Comparison of ENCODE assay signal across 17 mouse cellular contexts in the genomic region with DNA sequence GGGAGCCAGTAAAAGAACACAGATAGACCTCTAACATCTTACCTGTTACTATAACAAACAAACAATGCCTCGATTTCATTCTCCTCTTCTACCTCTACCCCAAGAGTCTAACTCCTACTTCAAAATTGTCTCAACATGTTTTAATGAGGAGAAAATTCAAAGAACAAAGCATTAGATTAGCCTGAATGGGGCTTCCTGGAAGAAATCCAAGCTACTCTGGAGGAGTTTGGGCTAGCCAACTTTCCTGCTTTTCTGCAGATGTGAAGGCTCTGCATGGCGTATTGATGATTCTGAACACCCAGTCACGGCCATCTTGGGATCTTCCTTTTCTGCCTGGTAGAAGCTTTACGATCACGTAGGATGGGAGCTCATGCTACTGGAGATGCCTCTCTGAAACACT.
"Had no signal": no experiment of that assay in that cellular context is flagged by ENCODE, and none has a peak within 500 bp of the region (broad histone marks: within the 10 kb centered on the region; RNA-seq: fewer than 3 reads in every experiment).

No protein-coding gene starts in this region.

- H3K4me2 ChIP-seq: liver, embryonic 15.5 days; lung, embryonic 15.5 days; midbrain, embryonic 13.5 days; midbrain, embryonic 15.5 days; neural tube, embryonic 12.5 days; stomach, embryonic 15.5 days had no signal

- H3K4me1 ChIP-seq: liver, embryonic 15.5 days; megakaryocyte, embryonic 14.5 days; midbrain, embryonic 15.5 days had no signal

- H3K27me3 ChIP-seq: liver, embryonic 15.5 days; lung, embryonic 15.5 days; megakaryocyte, embryonic 14.5 days; midbrain, embryonic 13.5 days; midbrain, embryonic 15.5 days; neural tube, embryonic 12.5 days; stomach, embryonic 15.5 days had no signal

- H3K9me3 ChIP-seq: liver, embryonic 15.5 days; lung, embryonic 15.5 days; megakaryocyte, embryonic 14.5 days; midbrain, embryonic 13.5 days; midbrain, embryonic 15.5 days; neural tube, embryonic 12.5 days; stomach, embryonic 15.5 days had no signal

- H3K27ac ChIP-seq: liver, embryonic 15.5 days; lung, embryonic 15.5 days; macrophage; midbrain, embryonic 13.5 days; midbrain, embryonic 15.5 days; neural tube, embryonic 12.5 days; stomach, embryonic 15.5 days; stomach, postnatal 0 days had no signal

- H3K36me3 ChIP-seq: liver, embryonic 15.5 days; lung, embryonic 15.5 days; midbrain, embryonic 13.5 days; midbrain, embryonic 15.5 days; neural tube, embryonic 12.5 days; stomach, embryonic 15.5 days had no signal

- DNase-seq: liver, postnatal 0 days; lung, postnatal 14 days; lung, postnatal 36 days; right cerebral cortex, postnatal 14 days; thymus, adult 2 months; thymus, postnatal 25 days; thymus, postnatal 4 days had no signal

- H3K4me3 ChIP-seq: liver, embryonic 15.5 days; lung, embryonic 15.5 days; megakaryocyte, embryonic 14.5 days; midbrain, embryonic 13.5 days; midbrain, embryonic 15.5 days; neural tube, embryonic 12.5 days; stomach, embryonic 15.5 days had no signal

- H3K9ac ChIP-seq: liver, embryonic 15.5 days; liver, postnatal 0 days; lung, embryonic 15.5 days; midbrain, embryonic 13.5 days; midbrain, embryonic 15.5 days; neural tube, embryonic 12.5 days; stomach, embryonic 15.5 days had no signal

- ATAC-seq: liver, postnatal 0 days; lung, postnatal 0 days; midbrain, embryonic 13.5 days; midbrain, embryonic 15.5 days had no signal
